Mouse (Mus musculus) liver, embryonic 12.5 days (tissue): ENCODE results near the gene Pnpla1. TPM values are rescaled to one million over a fixed set of nuclear protein-coding genes. Genes with fewer than 3 reads are reported as not detected.

Experiments
- ATAC-seq: fragments of 200-750 bp; cut with Nextera tagmentation; 2 replicates; pipeline ENCODE4 v1.8.0; 2017; ENCODE audit warnings: moderate number of reproducible peaks, mild to moderate bottlenecking, moderate library complexity
- H3K27ac ChIP-seq: fragments of 300-500 bp; sonication (generic); 2 replicates; pipeline ENCODE4 v1.5.1; 2016; ENCODE audit warnings: mild to moderate bottlenecking
- H3K27me3 ChIP-seq: fragments of 300-500 bp; sonication (generic); replicated peaks from 2 replicates; pipeline ENCODE4 v1.6.1; 2016; ENCODE audit warnings: mild to moderate bottlenecking, moderate library complexity
- H3K36me3 ChIP-seq: fragments of 300-500 bp; sonication (generic); 2 replicates; pipeline ENCODE4 v1.6.1; 2016; ENCODE audit warnings: mild to moderate bottlenecking, moderate library complexity
- H3K4me1 ChIP-seq: fragments of 300-500 bp; sonication (generic); 2 replicates; pipeline ENCODE4 v1.6.1; 2016
- H3K4me2 ChIP-seq: fragments of 300-500 bp; sonication (generic); 2 replicates; pipeline ENCODE4 v1.6.1; 2016; ENCODE audit warnings: mild to moderate bottlenecking, moderate library complexity
- H3K4me3 ChIP-seq: fragments of 300-500 bp; sonication (generic); 2 replicates; pipeline ENCODE4 v1.5.1; 2016; ENCODE audit warnings: mild to moderate bottlenecking, moderate library complexity
- H3K9ac ChIP-seq: fragments of 300-500 bp; sonication (generic); 2 replicates; pipeline ENCODE4 v1.6.1; 2016; ENCODE audit warnings: mild to moderate bottlenecking, moderate library complexity
- H3K9me3 ChIP-seq: fragments of 300-500 bp; sonication (generic); replicated peaks from 2 replicates; pipeline ENCODE4 v1.6.1; 2016; ENCODE audit warnings: mild to moderate bottlenecking, moderate library complexity
- WGBS: fragments of 180-500 bp; shearing (Covaris S2); methylation state at CpG from one replicate; pipeline ENCODE4 v1.1.7; 2016; ENCODE audit not compliant: insufficient replicate concordance; 5-methylcytosine and 5-hydroxymethylcytosine counted together
- polyA plus RNA-seq: library from polyadenylated mRNA; unstranded; fragments of >200 nt; fragmentation: Nextera tagmentation; extraction: Ambion mirVana; gene quantifications from 2 replicates; pipeline ENCODE4 v1.2.1, GENCODE M21; 2016

Gene Pnpla1
- polyA plus RNA-seq, 1 experiment from 2014 or later: not detected

- no peaks in the 10 kb centered on the region for H3K36me3 ChIP-seq
- H3K9ac ChIP-seq: no peak overlapping the region
- H3K27ac ChIP-seq: no peak overlapping the region
- H3K27me3 ChIP-seq: no peaks in the 10 kb centered on the region
- ATAC-seq: no peak
- WGBS: 90% methylated on average over 21 of the region's 21 CpGs
- H3K4me1 ChIP-seq: 0 out of 2 replicates have a peak, but pooled peaks cover 4% of the 10 kb centered on the region
- H3K9me3 ChIP-seq: no peaks in the 10 kb centered on the region
- H3K4me3 ChIP-seq: no peak overlapping the region
- H3K4me2 ChIP-seq: no peak overlapping the region
Observed at GRCm38 (mm10) chr17:28895217-28895875, 37.1 kb downstream of the Pnpla1 start.

GRCm38 (mm10) chr17:28896095-28896780 lies 38.0 kb downstream of the Pnpla1 start:
- Histone ChIP-seq H3K4me3 (no peak overlapping the region), H3K9me3 (no peaks in the 10 kb centered on the region), H3K4me2 (no peak overlapping the region), H3K36me3 (no peaks in the 10 kb centered on the region), H3K27me3 (no peaks in the 10 kb centered on the region), H3K27ac (no peak overlapping the region), H3K9ac (no peak overlapping the region), H3K4me1 (0 out of 2 replicates have a peak, but pooled peaks cover 4% of the 10 kb centered on the region)
- 79% methylated on average over 11 of the region's 11 CpGs for WGBS
- ATAC-seq: no peak

DNA sequence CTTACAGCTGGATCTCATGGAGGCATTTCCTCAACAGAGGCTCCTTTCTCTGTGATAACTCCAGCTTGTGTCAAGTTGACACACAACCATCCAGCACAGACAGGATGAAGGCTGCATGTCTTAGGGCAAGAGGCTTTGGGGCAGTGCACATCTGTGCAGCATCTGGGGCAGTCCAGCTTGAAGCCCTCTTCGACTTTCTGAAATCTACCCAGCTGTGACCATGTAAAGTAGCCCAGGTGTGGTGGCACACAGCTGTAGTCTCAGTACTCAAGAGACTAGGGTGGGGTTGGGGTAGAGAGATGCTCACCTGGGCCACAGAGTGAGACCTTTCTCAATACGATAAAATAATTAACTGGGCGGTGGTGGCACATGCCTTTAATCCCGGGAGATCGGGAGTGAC lies 39.6 kb downstream of the Pnpla1 start:
- H3K4me3 ChIP-seq: no peak overlapping the region
- WGBS: 74% methylated on average over 5 of the region's 5 CpGs
- H3K4me1 ChIP-seq: 0 out of 2 replicates have a peak, but pooled peaks cover 4% of the 10 kb centered on the region
- no peaks in the 10 kb centered on the region for H3K27me3 ChIP-seq
- no peak overlapping the region for H3K4me2 ChIP-seq
- no peak overlapping the region for H3K9ac ChIP-seq
- no peaks in the 10 kb centered on the region for H3K9me3 ChIP-seq
- no peak overlapping the region for H3K27ac ChIP-seq
- ATAC-seq: no peak
- H3K36me3 ChIP-seq: no peaks in the 10 kb centered on the region

DNA sequence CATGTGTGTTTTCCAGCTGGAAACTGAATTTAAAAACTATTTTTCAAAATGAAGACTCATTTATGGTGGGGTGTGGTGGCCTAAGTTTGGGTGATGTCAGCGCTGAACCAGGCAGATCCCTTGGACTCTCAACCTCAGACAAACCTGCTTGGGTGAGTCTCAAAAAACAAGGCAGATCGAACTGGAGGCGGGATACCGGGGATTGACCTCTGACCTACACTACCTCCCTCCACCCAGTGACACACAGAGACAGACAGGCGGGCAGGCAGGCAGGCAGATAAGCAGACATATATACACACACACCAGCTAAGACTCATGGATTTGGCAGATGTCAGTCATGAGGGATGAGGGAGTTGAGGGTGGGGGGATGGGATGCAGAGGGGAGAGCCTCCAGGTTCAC lies 40.0 kb downstream of the Pnpla1 start:
- 56% methylated on average over 5 of the region's 5 CpGs for WGBS
- H3K36me3 ChIP-seq: no peaks in the 10 kb centered on the region
- ATAC-seq: peak; percentile 49; the same call in 1 of the 2 replicates

DNA sequence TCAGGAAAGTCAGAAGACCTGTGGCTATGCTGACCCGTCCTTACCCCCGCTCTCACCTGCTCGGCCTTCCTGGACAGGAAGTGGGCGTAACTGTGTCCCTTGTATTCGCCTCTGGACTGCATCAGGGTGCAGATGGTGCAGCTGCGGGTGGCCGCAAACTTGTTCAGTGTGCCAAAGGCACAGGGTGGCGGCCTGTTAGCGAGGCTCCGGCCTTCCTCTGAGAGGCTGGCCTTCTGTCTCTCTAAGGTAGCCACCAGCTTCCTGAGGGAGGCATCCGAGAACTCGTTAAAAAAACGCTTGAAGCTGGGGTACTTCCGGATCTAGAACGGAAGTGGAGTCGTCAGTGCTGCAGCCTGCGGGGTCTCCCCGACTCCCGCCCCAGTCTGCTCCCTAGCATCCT lies 41.2 kb downstream of the Pnpla1 start:
- Histone ChIP-seq H3K4me3 (no peak overlapping the region), H3K4me1 (peaks cover 4% of the 10 kb centered on the region; the same call in 1 of the 2 replicates), H3K27ac (no peak overlapping the region), H3K36me3 (no peaks in the 10 kb centered on the region), H3K27me3 (no peaks in the 10 kb centered on the region), H3K9me3 (no peaks in the 10 kb centered on the region), H3K9ac (no peak overlapping the region), H3K4me2 (no peak overlapping the region)
- 57% methylated on average over 19 of the region's 19 CpGs for WGBS
- ATAC-seq: no peak

More for the DNA sequence above, 40.0 kb downstream of the Pnpla1 start:
- H3K9ac ChIP-seq: no peak overlapping the region
- H3K27me3 ChIP-seq: no peaks in the 10 kb centered on the region
- H3K9me3 ChIP-seq: no peaks in the 10 kb centered on the region
- 0 out of 2 replicates have a peak, but pooled peaks cover 4% of the 10 kb centered on the region for H3K4me1 ChIP-seq
- no peak overlapping the region for H3K27ac ChIP-seq
- no peak overlapping the region for H3K4me2 ChIP-seq
- H3K4me3 ChIP-seq: no peak overlapping the region

DNA sequence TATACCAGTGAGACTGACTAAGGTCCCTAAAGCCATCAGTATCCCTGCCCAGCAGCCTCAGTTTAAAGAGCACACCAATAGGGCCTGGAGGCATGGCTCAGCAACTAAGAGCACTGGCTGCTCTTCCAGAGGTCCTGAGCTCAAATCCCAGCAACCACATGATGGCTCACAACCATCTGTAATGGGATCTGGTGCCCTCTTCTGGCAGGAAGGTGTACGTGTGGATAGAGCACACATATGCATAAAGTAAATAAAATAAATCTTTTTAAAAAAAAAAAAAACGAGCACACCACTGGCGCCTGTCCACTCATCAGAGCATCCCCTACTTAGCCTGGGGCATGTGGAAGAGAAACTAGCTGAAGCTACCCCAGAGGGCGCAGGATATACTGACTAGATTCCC lies 43.3 kb downstream of the Pnpla1 start:
- Histone ChIP-seq H3K4me2 (no peak overlapping the region), H3K27me3 (peaks cover 15% of the 10 kb centered on the region), H3K36me3 (no peaks in the 10 kb centered on the region), H3K27ac (no peak overlapping the region), H3K4me1 (peaks cover 4% of the 10 kb centered on the region; the same call in 1 of the 2 replicates), H3K9ac (no peak overlapping the region), H3K4me3 (no peak overlapping the region), H3K9me3 (no peaks in the 10 kb centered on the region)
- WGBS: 51% methylated on average over 4 of the region's 4 CpGs
- no peak for ATAC-seq

GRCm38 (mm10) chr17:28904546-28905376 lies 46.5 kb downstream of the Pnpla1 start:
- Histone ChIP-seq H3K27ac (no peak overlapping the region), H3K27me3 (peaks cover 34% of the 10 kb centered on the region), H3K4me1 (peaks cover 12% of the 10 kb centered on the region), H3K9ac (no peak overlapping the region), H3K4me3 (no peak overlapping the region), H3K4me2 (no peak overlapping the region), H3K9me3 (no peaks in the 10 kb centered on the region), H3K36me3 (no peaks in the 10 kb centered on the region)
- no peak for ATAC-seq
- WGBS: 28% methylated on average over 23 of the region's 23 CpGs

GRCm38 (mm10) chr17:28905377-28905916 lies 47.2 kb downstream of the Pnpla1 start:
- Histone ChIP-seq H3K4me2 (no peak overlapping the region), H3K27ac (no peak overlapping the region), H3K9ac (no peak overlapping the region), H3K4me1 (peaks cover 12% of the 10 kb centered on the region), H3K4me3 (no peak overlapping the region), H3K27me3 (peaks cover 41% of the 10 kb centered on the region), H3K9me3 (no peaks in the 10 kb centered on the region), H3K36me3 (no peaks in the 10 kb centered on the region)
- no peak for ATAC-seq
- 76% methylated on average over 13 of the region's 13 CpGs for WGBS

DNA sequence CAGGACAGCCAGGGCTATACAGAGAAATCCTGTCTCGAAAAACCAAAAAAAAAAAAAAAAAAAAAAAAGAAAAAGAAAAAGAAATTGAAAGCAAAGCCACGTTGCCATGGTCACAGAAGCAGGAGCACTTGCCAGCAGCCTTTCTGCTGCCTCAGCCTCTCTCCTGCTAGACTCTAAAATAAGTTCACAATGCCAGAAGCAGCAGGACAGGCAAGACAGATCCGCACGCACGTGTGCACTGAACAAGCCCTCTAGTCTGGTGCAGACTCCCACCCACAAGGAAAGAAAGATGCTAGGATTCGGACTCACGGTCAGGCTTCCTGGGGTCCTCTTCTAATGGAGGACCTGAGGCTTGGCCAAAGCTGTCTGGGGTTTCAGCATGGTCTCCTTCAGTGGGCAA lies 49.7 kb downstream of the Pnpla1 start:
- Histone ChIP-seq H3K9me3 (no peaks in the 10 kb centered on the region), H3K27ac (no peak overlapping the region)
- ATAC-seq: no peak

GRCm38 (mm10) chr17:28909252-28909941 lies 51.2 kb downstream of the Pnpla1 start:
- 0 out of 2 replicates have a peak, but pooled peaks have one; percentile 18 for ATAC-seq
- Histone ChIP-seq H3K27ac (no peak overlapping the region), H3K9me3 (no peaks in the 10 kb centered on the region), H3K4me3 (peak overlapping the region; percentile 30), H3K27me3 (peaks cover 55% of the 10 kb centered on the region), H3K9ac (0 out of 2 replicates have a peak overlapping the region, but pooled peaks have one; percentile 35), H3K4me2 (peak overlapping the region; percentile 62), H3K36me3 (no peaks in the 10 kb centered on the region), H3K4me1 (peaks cover 12% of the 10 kb centered on the region)
- WGBS: 5% methylated on average over 29 of the region's 29 CpGs

More for the DNA sequence above, 49.7 kb downstream of the Pnpla1 start:
- peaks cover 12% of the 10 kb centered on the region for H3K4me1 ChIP-seq
- no peak overlapping the region for H3K4me2 ChIP-seq
- H3K36me3 ChIP-seq: no peaks in the 10 kb centered on the region
- no peak overlapping the region for H3K4me3 ChIP-seq
- WGBS: 71% methylated on average over 7 of the region's 7 CpGs
- H3K27me3 ChIP-seq: peaks cover 55% of the 10 kb centered on the region
- no peak overlapping the region for H3K9ac ChIP-seq

- 38% methylated on average over 7 of the region's 7 CpGs for WGBS
- Histone ChIP-seq H3K4me3 (no peak overlapping the region), H3K4me2 (peak overlapping the region; percentile 62), H3K9me3 (no peaks in the 10 kb centered on the region), H3K27me3 (peaks cover 52% of the 10 kb centered on the region), H3K27ac (no peak overlapping the region), H3K4me1 (peaks cover 12% of the 10 kb centered on the region), H3K36me3 (no peaks in the 10 kb centered on the region), H3K9ac (no peak overlapping the region)
- ATAC-seq: peak; percentile 30; the same call in 1 of the 2 replicates
Observed at GRCm38 (mm10) chr17:28910139-28910538, 51.9 kb downstream of the Pnpla1 start.
